Mouse (Mus musculus): ENCODE data around the gene Prr5l. TPM values are rescaled to one million over a fixed set of nuclear protein-coding genes. Genes with fewer than 3 reads are reported as not detected.

Prr5l gene
- total RNA-seq, 1 experiment from 2014 or later: 5.1 TPM

DNA sequence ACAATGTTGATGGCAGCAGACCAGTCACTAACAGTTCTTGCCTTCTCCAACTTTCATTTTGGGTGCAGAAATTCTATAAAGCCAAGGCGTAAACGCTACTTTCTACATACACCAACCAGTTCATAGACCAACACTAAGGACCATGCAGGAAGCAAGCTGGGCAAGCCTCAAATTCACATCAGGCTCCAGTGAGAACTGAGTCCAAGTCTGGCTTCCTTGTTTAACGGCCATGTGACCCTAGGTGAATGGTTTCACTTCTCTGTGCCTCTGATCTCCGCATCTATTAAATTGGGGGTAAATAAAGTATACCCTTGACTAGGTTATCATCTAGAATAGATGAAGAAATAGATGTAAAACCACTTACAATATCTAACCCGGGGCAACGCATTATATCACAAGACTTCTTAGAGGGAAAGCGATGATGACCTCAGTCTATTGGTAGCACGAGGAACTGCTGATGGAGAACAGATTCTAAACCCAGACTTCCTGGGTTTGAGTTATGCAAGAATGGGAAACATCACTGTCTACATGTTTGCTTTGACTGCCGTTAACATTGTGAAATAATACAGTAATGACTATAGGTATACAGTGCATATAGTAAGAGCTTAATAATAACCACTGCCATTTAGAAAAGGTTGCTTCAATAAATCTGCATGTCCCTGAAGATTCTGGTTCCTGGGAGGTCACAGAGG, 1.2 kb downstream of the Prr5l start:
- DNase-seq: no peak

DNA sequence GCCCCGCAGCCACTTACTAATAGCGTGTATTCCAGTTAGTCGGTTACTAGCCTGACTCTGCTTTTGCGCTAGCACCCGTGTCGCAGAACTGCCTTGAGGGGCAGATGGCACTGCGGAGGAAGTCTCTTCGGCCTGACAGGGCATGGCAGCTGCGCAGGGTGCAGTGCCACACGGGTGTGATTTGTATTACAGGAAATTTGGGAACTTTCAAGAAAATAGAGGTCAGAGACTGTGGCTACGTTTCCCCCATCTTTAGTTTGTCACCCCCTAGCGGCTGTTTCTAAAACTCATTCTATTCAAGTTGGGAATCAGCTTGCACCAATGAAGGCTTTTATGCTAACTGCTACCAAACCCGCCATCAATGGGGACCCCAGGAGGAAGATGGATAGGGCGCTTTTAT, 11.6 kb downstream of the Prr5l start:
- peak; percentile 72 for DNase-seq

DNA sequence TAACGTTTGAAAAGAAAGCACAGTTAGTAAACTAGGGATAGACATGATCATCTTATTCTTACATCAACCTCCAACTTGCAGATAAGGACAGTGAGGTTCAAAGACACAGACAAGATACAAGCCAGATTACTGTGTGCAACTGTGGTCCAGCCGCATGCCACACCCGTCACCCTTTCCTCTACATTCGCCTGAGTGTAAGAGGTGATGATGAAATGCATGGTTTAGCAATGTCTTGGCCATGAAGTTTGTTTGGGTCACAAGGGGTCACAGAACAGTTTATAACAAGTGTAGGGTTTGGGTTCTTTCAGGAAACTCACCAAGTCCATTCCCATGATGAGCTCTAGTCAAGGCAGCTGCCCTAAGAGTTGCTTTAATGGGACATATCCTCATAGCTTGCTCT, 14.1 kb downstream of the Prr5l start:
- peak; percentile 32 for DNase-seq

DNA sequence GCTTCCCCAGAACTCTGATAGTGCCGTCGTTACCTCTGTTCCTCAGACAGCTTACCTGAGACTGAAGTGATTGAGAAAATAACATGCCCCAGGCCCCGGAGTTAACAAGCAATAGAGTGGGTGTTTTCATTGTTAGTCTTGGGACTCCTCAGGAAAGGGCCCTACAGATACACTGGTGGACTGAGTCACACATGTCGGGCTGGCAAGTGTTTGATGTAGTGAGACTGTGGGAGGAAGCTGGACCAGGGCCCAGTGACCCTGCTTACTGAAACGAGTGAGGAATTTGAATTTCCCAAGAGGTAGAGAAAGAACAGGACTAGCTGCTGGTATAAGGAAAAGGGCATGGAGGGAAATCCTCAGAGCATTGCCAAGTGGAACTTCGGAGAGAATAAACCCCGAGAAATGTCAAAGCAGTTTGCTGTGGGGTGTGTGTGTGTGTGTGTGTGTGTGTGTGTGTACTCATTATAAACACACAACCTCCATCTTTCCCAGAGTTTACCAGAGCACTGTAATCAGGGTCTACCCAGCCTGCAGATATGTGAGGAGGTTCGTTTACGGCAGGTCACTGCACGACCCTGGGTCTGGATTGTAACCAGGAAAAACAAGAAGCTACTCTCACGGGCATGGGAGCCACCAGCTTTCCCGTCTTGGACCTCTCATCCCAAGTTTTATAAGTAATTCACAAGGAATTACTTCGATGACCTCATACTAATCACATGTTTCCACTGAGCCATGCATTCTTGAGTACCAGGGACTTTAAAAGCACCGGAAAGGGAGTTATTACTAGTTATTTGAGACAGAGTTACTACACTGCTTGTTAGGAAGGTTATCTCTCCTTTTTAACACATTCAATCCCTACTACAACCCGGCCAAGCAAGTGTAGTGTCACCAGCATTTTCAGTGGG, 20.4 kb downstream of the Prr5l start:
- DNase-seq: peak; percentile 84

DNA sequence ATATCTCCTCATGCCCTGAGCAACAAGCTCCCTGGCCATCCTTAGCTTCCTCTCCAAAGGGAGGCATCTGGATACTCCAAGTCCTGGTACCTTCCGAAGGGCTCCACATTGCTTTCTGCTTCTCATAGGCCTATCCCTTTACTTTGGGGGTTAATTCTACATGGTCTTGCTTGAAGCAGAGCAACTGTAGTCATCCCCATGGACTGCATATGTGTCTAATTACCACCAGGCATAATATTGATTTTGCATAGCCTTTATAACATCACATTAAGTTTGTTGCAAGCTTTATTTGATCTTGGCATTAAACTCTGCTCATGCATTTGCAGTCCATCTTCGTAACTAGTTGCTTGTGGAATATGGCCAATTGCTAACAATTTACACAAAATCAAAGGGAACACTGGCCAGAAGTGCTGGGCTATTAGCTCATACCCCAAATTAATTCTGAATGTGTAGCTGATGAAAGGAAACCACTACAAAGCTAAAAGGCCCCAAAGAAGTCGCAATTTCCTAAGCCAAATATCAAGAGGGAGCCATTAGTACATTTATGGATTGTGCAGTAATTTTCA, 21.8 kb downstream of the Prr5l start:
- DNase-seq: no peak

DNA sequence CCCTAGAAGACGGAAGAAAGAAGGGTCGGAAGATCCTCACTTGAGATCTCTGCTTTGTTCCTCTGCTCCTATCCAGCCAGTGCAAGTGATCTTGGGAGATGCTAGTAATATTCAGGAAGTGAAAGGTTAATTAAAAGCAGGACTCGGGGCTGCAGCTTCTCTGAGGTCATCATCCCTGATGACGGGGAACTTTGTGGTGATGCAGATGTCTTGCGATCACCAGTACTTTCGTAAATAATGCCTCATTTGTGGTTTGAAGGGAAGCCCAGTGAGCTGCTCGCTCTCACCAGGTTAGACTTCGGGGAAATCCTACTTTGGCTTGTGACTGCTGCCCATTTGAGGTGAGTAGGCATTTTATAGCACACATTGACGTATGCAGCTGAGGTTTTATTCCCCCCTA, 26.7 kb downstream of the Prr5l start:
- no peak for DNase-seq

DNA sequence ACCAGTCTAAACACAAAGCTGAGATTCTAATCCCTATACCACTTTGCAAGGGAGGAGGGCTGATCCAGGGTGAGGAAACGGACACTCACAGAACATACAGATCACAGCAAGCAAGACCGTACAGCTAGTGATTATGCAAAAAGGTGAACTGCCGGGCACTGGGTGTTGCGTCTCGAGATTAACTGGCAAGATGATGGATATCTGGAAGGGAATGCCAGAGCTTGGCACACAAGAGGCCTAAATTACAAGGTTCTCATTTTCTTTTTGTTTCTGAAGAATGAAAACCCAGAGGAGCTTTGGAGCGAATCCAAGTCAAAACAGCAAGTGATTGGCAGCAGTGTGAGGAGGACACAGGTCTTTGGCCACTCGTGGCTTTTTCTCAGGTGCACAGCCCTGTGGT, 28.0 kb downstream of the Prr5l start:
- DNase-seq: peak; percentile 34

DNA sequence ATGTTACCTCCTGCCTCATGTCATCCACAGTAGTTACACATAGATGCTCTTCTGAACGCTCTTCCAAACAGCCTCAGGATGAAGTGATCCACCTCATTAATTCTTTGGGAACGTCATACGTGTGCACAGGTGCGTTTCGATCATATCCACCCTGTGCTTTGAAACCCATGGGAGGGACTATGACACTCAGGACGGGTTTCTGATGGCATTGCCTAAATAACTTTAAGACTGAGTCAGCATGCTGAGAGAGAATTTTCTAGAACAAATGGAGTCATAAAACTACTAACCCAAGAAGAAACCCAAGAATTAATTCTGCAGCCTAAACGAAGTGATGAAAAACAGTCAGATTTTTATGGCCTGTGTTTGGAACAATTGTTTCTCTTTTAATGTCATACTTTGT, 40.1 kb downstream of the Prr5l start:
- no peak for DNase-seq

DNA sequence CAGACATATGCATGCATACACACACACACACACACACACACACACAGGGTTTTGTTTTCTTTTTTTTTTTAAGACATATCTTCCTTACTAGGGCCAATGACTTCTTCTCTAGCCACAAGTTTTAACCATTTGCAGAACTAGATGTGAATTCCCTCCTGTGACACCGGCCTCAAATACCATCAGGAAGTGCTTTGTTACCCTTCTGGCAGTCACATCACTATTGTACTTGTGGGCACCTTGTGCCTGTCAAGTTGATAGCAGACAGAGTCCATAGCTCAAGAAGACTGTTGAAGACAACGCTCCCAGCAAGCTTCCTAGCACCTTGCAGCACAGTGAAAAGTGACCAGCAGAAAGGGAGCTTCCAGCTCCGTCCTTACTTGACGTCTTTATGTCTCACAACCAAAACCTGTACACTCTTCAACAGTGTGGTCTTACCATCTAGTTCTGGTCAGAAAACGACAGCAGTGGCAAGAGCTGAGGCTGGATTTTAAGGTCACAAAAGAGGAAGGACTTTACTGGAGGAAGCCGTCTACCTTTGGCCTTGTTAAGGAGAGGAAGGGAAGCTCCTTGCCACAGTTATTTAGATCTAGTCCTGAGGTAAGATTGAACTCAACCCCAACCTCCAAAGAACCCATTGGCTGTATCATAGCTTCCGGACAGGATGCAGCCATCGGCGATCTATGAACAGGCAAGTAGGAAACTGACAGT, 47.9 kb downstream of the Prr5l start:
- DNase-seq: no peak

DNA sequence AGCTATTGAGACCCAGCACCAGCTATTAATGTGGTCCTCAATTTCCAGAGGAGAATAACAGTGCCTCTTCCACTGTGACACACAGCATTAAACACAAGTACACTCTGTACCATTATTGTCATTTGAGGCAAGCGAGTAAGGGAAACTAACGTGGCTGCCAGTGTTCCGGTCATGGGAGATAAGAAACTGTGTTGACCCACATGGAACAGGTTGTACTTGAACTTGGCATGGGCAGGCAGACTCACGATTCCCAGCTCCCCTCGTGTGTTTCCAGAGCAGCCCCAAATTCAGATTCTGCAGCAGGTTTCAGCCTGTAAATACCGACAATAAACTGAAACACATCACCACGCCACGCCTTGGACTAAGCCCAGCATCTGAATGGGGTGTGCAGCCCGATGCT, 50.5 kb downstream of the Prr5l start:
- DNase-seq: no peak

DNA sequence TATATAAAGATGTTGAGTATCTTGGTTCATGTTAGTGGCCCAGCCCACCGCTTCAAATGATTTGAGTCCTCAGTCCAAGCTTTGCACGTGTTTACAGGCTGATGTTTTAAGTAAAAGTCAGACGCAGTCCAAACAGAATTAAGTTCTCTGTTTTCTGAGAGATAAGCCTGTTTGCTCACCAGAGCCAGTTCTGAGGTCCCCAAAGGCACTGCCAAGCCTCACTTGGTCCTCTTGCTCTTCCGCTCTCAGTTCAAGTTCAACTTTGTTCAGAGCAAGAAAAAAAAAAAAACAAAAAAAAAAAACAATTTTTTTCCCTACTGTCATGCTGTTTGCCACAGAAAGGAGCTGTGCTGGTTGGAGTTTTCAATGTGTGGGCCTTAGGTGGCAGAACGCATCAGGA, 51.0 kb downstream of the Prr5l start:
- no peak for DNase-seq

DNA sequence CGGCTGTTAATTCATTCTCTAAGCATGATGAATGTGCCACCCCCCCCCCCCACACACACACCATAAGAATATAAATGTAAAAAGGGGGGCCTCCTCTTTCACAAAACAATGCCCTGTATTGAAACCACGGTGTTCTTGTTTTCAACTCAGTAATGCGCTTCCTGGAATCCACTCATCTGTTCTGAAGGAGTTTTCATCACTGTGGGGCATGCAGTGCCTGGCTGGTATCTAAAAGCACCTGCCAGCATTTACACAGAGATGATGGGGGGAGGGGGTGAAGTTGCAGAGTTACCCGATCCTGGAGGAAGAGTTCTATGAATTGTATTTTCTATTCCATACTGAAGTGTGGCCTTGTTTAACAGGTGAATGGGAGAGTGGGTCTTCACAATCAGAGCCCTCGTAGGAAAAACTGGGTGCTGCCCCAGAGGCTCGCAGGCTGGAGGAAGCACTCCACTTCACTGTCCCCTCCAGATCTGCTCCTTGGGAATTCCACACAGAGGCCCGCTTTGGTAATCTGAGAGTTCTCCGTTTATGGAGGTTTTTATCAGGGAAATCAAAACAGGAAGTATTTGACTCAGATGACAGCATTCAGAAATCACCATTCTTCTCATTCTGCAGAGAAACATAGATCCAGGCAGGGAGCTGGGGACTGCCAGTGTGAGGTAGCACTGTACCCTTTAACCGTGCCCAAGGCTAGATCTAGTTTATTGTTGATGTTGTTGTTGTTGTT, 52.5 kb downstream of the Prr5l start:
- DNase-seq: no peak

DNA sequence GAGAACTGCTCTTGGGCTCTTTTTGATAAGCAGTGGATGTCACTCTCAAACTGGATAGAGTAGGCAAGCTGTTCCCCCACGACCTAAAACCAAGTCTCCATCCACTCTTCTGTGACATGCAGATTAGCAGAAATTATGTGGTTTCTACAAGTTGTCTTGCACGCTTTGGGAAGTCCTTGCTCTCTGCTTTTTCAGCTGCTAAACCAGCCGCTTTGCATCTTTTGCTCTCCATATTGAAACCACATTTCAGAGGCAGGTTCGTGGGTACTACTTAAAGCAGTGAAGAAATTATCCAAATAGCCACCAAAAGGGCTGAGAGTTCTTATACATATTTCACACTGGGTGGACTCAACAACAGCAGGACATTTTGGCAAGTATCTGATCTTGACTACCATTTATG, 53.8 kb downstream of the Prr5l start:
- no peak for DNase-seq

DNA sequence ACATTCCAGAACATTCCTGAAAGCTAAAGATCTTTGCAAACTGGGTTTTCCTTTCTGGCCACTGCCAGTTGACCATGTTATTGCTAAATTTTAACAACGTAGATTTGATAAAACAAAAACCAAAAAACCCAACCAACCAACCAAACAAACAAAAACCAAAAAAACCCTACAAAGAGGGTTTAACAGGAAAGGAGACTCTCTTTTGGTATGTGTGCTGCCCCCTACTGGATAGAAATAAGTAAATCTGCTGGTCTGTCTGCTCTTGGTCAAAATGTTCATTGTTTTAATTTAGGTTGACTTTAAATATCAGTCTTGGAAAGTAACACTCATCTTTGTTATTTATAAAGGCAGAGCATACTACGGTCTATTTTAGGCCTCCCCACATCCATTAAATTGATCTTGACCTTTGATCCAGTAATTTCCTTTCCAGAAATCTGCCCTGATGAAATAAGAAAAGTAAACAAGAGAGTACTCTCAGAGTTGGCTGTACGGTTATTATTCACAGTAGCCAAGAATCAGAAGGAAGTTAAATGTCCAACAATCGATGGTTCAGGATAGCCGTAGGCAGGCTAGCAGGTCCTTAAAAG, 54.7 kb downstream of the Prr5l start:
- no peak for DNase-seq

DNA sequence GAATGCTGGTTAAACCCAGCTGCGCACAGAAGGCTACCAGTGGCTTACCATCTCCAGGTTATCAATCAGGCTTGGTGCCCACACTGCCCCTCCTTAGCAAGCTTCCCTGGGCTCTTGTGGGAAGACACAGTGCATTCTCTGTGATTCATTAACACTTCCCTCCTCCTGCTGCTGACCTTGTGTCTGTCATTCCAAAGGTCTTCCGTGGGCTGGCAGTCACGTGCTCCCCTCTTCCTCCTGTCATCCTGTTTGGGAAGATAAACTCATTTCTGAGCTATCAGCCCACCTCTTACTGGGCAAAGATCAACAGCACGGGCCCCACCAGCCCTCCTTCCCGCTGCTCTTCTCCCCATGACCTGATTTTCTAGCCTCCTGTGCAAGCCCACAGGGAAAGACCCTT, 55.2 kb downstream of the Prr5l start:
- peak; percentile 35 for DNase-seq

DNA sequence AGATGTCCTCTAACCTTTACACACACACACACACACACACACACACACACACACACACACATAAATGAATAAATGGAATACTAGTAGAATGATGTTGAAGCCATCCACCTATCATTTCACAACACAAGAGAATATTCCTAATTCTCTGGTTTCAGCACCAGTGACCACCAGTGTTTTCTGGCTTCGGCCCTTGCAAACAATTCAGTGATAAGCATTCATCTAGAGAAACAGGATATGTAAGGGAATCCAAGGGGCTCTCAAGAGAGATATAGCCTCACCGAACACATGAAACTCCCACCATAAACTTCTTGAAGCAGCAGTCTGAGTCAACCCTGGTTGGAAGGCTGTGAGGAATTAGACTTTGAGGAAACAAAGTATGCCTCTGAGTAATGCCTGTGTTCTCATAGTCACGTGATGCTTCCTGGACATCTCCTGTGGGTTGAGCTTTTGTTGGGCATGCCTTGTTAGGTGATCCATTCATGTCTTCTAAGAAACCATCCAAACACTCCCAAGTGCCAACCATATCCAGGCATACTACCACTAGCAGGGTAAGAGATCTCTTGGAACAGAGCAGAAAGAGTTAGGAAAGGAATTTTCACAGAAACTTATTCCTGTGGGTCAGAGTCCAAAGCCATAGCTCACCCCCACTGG, 55.8 kb downstream of the Prr5l start:
- DNase-seq: no peak

DNA sequence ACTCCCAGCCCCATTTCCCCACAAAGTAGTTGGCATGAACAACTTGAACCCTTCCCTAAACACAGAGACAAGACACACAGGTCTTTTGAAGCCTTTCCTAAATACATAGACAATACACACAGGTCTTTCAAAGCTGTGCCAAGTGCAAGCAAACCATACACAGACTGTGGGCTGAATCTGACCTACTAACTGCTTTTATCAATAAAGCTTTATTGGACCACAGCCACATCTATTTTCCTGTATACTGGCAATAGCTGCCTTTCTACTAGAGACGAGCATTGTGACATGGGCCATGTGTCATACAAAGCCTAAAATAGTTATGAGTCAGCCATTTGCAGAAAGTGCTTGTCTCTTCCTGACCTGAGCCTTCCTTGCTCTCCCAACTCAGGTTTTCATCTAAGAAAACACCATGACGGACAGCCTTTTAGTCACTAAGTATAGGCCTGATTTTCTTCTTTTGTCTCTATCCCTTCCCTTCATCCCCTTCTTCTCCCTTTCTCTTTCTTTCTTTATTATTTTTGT, 56.6 kb downstream of the Prr5l start:
- DNase-seq: peak; percentile 13

DNA sequence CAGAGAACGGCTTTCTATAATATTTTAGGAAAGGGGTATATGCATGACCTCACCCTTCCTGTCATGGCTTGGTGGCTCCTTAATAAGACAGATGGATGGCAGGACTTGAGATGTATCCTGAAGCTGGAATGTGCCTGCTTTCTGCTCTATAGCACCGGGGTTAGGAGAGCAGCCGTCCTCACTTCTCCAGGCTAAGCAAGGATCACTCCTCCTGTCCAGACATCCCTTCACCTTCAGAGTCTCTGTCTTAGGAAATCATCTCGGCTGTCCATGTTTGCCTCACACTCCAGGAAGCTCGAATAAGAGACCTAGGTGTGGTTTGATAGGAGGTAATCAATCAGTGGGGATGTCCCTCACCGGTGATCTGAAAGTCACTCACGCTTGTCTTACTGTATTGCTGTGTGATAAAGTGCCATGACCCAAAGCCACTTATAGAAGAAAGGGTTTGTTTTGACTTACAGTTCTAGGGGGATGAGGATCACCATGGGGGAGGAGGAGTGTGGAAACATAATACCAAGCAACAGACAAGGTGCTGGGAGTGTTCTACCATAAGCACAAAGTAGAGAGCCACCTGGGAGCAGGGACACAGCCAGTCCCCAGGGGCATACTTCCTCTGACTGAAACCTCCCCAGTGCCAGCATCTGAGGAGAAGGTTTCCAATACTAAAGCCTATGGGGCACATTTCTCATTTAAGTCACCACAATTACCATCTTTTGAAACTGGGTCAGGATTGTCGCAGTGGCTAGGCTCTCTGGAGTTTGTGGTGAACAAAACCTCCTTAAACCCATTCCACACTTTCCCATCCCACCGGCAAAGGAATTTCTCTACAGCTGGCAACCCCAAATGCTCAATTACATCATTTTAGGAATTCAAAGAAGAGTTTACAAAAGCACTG, 57.4 kb downstream of the Prr5l start:
- no peak for DNase-seq

DNA sequence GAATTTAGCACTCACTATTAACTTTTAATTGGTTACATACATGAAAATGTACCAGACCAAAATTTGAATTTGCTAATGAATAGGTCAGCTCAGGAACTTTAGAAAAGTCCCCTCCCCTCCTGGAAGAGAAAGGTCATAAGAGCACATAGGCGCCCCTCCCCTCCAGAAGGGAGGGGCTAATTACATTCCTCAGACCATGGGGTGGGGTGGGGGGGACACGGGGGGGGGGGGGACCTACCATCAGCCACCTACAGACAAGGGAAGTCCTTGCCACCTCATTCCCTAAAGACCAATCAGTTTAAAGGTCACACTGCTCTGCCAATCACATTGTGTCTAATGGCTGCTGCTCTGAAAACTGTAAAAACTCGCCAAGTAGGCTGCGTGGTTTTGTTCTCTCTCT, 59.0 kb downstream of the Prr5l start:
- DNase-seq: no peak

DNA sequence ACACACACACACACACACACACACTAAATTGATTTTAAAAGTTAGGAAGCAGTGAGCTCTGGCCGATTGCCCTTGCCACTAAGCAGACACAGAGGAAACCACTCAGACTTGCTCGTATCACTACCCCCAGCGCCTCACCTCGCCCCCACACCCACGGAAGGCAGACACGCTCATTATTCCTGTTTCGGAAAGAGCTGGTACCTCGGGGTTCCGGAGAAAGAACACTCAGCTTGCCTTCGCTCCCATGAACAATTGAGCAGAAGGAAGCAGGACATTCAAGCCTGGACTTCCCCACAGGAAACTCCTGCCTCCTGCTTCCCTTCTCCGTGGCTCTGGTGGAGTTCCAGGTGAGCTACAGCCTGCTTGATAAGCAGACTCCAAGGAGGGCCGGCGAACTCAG, 60.0 kb downstream of the Prr5l start:
- peak; percentile 52 for DNase-seq

Data from adrenal gland, postnatal 14 days (tissue).